Mouse (Mus musculus): ENCODE data around the gene Cebpb. TPM values are rescaled to one million over a fixed set of nuclear protein-coding genes. Genes with fewer than 3 reads are reported as not detected.
"Not testable (repeated sequence)": the region's sequence is repeated elsewhere in the genome, so short reads cannot be mapped to it uniquely, and the experiment has no call there.

Cebpb gene
- polyA plus RNA-seq (2015; fragmentation: Nextera tagmentation; extraction: Ambion mirVana), result 0.15 and 0.22 TPM in 2 replicates

- peak; percentile 65 for ATAC-seq
- Histone ChIP-seq H3K36me3 (ENCODE audit: control insufficient read depth, insufficient read depth, low read length) (no peaks in the 10 kb centered on the region), H3K27ac (ENCODE audit: low read depth, low read length) (peak within 1 kb of the TSS; percentile 57; the same call in 1 of the 2 replicates), H3K4me2 (ENCODE audit: low read length) (peak within 1 kb of the TSS; percentile 93), H3K9ac (ENCODE audit: low read depth, low read length) (peak within 1 kb of the TSS; percentile 75), H3K4me3 (ENCODE audit: low read length) (peak within 1 kb of the TSS; percentile 72), H3K9me3 (ENCODE audit: control insufficient read depth, low read length) (no peaks in the 10 kb centered on the region), H3K4me1 (ENCODE audit: control insufficient read depth, insufficient read depth, low read depth, low read length) (peaks cover 12% of the 10 kb centered on the region), H3K27me3 (replicated peaks; ENCODE audit: control insufficient read depth, insufficient read depth, low read length) (peaks cover 29% of the 10 kb centered on the region)
- under 1% methylated on average over 70 of the region's 147 CpGs for WGBS
Measured at GRCm38 (mm10) chr2:167688498-167689451, at the start of gene Cebpb. TSS of gene Cebpb (plus strand) at chr2:167688915.

GRCm38 (mm10) chr2:167640279-167640678 is 48.4 kb upstream of the Cebpb start:
- ATAC-seq, result no peak
- Histone ChIP-seq H3K4me2 (ENCODE audit: low read length) (no peak overlapping the region), H3K4me3 (ENCODE audit: low read length) (no peak overlapping the region), H3K9ac (ENCODE audit: low read depth, low read length) (no peak overlapping the region), H3K4me1 (ENCODE audit: control insufficient read depth, insufficient read depth, low read depth, low read length) (no peaks in the 10 kb centered on the region), H3K9me3 (ENCODE audit: control insufficient read depth, low read length) (no peaks in the 10 kb centered on the region), H3K27ac (ENCODE audit: low read depth, low read length) (no peak overlapping the region), H3K36me3 (ENCODE audit: control insufficient read depth, insufficient read depth, low read length) (peaks cover 3% of the 10 kb centered on the region; the same call in 1 of the 2 replicates), H3K27me3 (replicated peaks; ENCODE audit: control insufficient read depth, insufficient read depth, low read length) (no peaks in the 10 kb centered on the region)
- 90% methylated on average over 3 of the region's 3 CpGs for WGBS

DNA sequence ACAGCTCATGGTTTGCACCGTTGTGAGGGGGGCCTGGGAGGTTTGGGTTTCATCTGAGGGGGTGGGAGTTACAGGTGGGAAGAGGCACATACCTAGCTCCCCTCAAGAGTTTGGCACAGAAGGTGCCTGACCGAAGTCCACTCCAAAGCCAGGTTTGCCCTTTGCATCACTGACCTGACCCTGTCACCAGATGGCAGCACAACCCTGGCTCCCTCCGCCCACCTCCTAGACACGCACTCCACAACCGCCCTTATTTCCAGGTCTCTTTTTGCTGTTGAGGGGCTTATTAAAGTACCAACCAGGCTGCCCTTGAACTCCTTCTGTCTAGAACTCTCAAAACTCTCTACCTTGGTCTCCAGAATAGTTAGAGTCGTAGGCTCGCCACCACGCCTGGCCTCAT is 47.4 kb upstream of the Cebpb start:
- Histone ChIP-seq H3K4me1 (ENCODE audit: control insufficient read depth, insufficient read depth, low read depth, low read length) (no peaks in the 10 kb centered on the region), H3K4me3 (ENCODE audit: low read length) (no peak overlapping the region), H3K9me3 (ENCODE audit: control insufficient read depth, low read length) (no peaks in the 10 kb centered on the region), H3K36me3 (ENCODE audit: control insufficient read depth, insufficient read depth, low read length) (peaks cover 3% of the 10 kb centered on the region; the same call in 1 of the 2 replicates), H3K4me2 (ENCODE audit: low read length) (no peak overlapping the region), H3K27ac (ENCODE audit: low read depth, low read length) (no peak overlapping the region), H3K9ac (ENCODE audit: low read depth, low read length) (no peak overlapping the region), H3K27me3 (replicated peaks; ENCODE audit: control insufficient read depth, insufficient read depth, low read length) (no peaks in the 10 kb centered on the region)
- 57% methylated on average over 8 of the region's 8 CpGs for WGBS
- ATAC-seq, result no peak

DNA sequence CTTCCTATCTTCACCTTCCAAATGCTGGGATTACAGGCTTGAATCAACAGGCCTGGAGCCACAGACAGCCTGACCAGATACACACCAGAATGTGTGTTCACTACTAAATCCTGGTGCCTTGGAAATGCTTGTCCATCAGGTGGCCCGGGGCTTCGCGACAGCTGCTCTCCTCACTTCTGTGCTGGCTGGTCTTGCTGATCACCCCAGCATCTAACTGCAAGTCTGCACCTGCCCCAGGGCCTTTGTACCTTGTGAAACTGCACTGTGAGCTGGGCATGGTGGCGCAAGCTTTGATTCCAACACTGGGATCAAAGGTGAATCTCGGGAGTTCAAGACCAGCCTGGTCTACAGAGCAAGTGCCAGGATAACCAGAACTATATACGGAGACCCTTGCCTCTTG is 46.6 kb upstream of the Cebpb start:
- H3K27ac ChIP-seq (ENCODE audit: low read depth, low read length), result no peak overlapping the region
- no peak overlapping the region for H3K4me3 ChIP-seq (ENCODE audit: low read length)
- no peak overlapping the region for H3K4me2 ChIP-seq (ENCODE audit: low read length)
- WGBS, result 88% methylated on average over 6 of the region's 6 CpGs
- peaks cover 3% of the 10 kb centered on the region; the same call in 1 of the 2 replicates for H3K36me3 ChIP-seq (ENCODE audit: control insufficient read depth, insufficient read depth, low read length)
- H3K9ac ChIP-seq (ENCODE audit: low read depth, low read length), result no peak overlapping the region
- H3K4me1 ChIP-seq (ENCODE audit: control insufficient read depth, insufficient read depth, low read depth, low read length), result no peaks in the 10 kb centered on the region
- H3K27me3 ChIP-seq (replicated peaks; ENCODE audit: control insufficient read depth, insufficient read depth, low read length), result no peaks in the 10 kb centered on the region
- ATAC-seq, result no peak
- H3K9me3 ChIP-seq (ENCODE audit: control insufficient read depth, low read length), result no peaks in the 10 kb centered on the region

DNA sequence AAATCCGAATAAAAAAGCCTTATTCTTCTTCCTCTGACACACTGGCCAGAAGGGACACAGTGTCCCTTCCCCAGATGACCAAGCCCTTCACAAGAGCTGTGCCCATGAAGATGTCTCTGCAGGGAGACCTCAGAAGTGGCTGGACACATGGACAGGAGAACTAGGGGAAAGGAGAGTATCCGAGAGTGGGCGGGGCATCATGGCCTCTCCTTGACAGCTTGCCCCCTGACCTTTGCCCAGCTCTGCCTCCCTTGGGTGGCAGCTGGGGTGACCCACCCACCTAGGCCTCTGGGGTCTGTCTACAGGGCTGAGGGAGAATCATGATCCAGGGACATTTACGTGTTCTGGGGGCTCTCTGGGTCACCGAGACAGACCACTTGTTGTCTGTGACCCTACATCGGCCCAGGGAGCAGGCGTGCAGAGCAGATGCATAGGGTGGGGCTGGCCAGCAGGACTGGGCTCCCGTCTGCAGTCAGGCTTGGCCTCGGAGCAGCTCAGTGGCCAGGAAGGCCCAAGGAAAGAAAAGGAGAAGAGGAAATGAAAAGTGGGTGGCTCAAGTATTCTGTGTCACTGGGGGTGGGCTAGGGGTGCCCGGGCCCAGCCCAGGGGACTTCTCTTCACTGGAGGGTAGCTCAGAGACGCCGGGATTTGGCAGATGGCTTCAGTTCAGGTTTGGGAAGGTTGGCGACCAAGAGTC is 45.2 kb upstream of the Cebpb start:
- not testable (repeated sequence) for H3K4me1 ChIP-seq (ENCODE audit: control insufficient read depth, insufficient read depth, low read depth, low read length); H3K27me3 ChIP-seq (replicated peaks; ENCODE audit: control insufficient read depth, insufficient read depth, low read length); H3K9me3 ChIP-seq (ENCODE audit: control insufficient read depth, low read length); ATAC-seq; H3K36me3 ChIP-seq (ENCODE audit: control insufficient read depth, insufficient read depth, low read length); H3K4me2 ChIP-seq (ENCODE audit: low read length); H3K9ac ChIP-seq (ENCODE audit: low read depth, low read length); H3K27ac ChIP-seq (ENCODE audit: low read depth, low read length); H3K4me3 ChIP-seq (ENCODE audit: low read length)
- 84% methylated on average over 13 of the region's 13 CpGs for WGBS

DNA sequence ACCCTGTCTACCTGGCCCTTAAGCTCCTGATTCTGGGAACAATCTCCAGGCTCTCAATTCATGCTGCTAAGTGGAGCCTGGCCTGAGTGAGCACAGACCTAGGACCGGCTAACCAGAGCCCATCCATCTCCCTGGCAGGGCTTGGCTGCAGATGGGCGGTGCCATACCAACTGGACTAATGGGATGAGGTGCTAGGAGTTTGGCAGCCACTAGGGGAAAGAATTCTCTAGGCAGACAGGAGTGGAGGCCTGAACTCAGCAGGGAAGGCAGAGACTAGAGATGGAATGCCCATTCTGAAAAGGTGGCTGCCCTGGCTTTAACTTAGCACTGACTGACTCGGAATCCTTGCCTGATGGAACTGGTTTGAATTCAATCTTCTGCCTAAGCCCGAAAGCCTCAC is 42.3 kb upstream of the Cebpb start:
- no peak overlapping the region for H3K27ac ChIP-seq (ENCODE audit: low read depth, low read length)
- H3K27me3 ChIP-seq (replicated peaks; ENCODE audit: control insufficient read depth, insufficient read depth, low read length), result no peaks in the 10 kb centered on the region
- no peak for ATAC-seq
- H3K4me3 ChIP-seq (ENCODE audit: low read length), result no peak overlapping the region
- no peak overlapping the region for H3K4me2 ChIP-seq (ENCODE audit: low read length)
- WGBS, result 61% methylated on average over 4 of the region's 4 CpGs
- H3K9ac ChIP-seq (ENCODE audit: low read depth, low read length), result no peak overlapping the region
- no peaks in the 10 kb centered on the region for H3K4me1 ChIP-seq (ENCODE audit: control insufficient read depth, insufficient read depth, low read depth, low read length)
- peaks cover 5% of the 10 kb centered on the region; the same call in 1 of the 2 replicates for H3K36me3 ChIP-seq (ENCODE audit: control insufficient read depth, insufficient read depth, low read length)
- H3K9me3 ChIP-seq (ENCODE audit: control insufficient read depth, low read length), result no peaks in the 10 kb centered on the region

DNA sequence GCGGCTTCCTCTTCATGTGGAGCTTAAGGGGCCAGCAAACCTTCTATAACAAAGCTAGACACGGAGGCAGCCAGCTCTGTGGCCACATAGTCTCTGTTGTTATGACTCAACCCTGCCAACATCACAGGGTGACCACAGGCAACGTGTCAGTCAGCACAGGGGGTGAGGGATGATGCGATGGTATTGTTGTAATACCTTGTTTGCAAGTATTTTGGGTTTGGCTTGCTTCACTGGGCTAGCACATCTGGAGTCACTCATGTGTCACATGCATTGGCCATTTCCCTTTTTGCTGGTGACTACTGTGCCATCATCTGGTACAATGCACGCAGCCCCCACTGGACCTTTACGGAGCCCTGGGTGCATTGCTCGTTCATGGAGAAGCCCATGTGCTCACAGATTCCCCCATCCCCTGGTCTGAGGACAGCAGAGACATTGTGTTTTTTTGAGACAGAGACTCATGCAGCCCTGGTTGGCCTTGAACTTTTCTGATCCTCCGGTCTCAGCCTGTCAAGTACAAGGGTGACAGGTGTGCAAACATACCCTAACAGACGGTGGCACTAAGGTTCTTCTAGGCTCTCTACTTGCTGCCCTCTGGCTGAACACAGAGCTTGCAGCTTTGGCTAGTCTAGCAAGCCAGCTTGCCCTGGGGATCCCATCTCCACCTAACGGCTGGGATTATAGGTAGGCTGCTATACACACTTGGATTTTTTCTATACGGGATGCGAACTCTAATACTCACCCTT is 39.3 kb upstream of the Cebpb start:
- Histone ChIP-seq H3K27ac (ENCODE audit: low read depth, low read length) (no peak overlapping the region), H3K4me2 (ENCODE audit: low read length) (no peak overlapping the region), H3K4me1 (ENCODE audit: control insufficient read depth, insufficient read depth, low read depth, low read length) (no peaks in the 10 kb centered on the region), H3K27me3 (replicated peaks; ENCODE audit: control insufficient read depth, insufficient read depth, low read length) (no peaks in the 10 kb centered on the region), H3K4me3 (ENCODE audit: low read length) (no peak overlapping the region), H3K9me3 (ENCODE audit: control insufficient read depth, low read length) (no peaks in the 10 kb centered on the region), H3K9ac (ENCODE audit: low read depth, low read length) (no peak overlapping the region), H3K36me3 (ENCODE audit: control insufficient read depth, insufficient read depth, low read length) (peaks cover 6% of the 10 kb centered on the region; the same call in 1 of the 2 replicates)
- WGBS, result 90% methylated on average over 12 of the region's 12 CpGs
- ATAC-seq, result no peak

DNA sequence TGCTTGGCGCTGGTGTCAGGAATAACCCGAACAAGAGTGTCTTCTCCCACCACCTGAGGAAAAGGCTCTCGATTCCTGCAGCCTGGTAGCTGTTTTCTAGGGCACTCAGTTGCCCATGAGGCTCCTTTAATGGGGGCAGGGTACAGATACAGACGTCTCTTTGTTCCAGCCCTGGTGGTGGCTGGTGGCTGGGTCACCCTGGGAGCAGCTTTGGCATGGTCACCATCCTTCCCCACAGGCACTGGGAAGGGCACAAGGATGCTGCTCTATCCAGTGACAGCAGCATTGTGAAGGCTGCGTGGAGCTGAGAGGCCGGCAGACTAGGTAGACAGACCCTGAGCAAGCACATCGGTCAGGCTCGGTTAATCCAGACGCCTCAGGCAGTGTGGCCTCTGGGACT is 37.1 kb upstream of the Cebpb start:
- H3K27me3 ChIP-seq (replicated peaks; ENCODE audit: control insufficient read depth, insufficient read depth, low read length), result no peaks in the 10 kb centered on the region
- H3K36me3 ChIP-seq (ENCODE audit: control insufficient read depth, insufficient read depth, low read length), result peaks cover 3% of the 10 kb centered on the region; the same call in 1 of the 2 replicates
- H3K4me3 ChIP-seq (ENCODE audit: low read length), result no peak overlapping the region
- no peaks in the 10 kb centered on the region for H3K4me1 ChIP-seq (ENCODE audit: control insufficient read depth, insufficient read depth, low read depth, low read length)
- no peaks in the 10 kb centered on the region for H3K9me3 ChIP-seq (ENCODE audit: control insufficient read depth, low read length)
- 87% methylated on average over 9 of the region's 9 CpGs for WGBS
- H3K9ac ChIP-seq (ENCODE audit: low read depth, low read length), result no peak overlapping the region
- H3K4me2 ChIP-seq (ENCODE audit: low read length), result no peak overlapping the region
- no peak overlapping the region for H3K27ac ChIP-seq (ENCODE audit: low read depth, low read length)
- no peak for ATAC-seq
